Mouse (Mus musculus): ENCODE data around the gene Snrnp27. TPM values are rescaled to one million over a fixed set of nuclear protein-coding genes. Genes with fewer than 3 reads are reported as not detected.
A peak's percentile ranks its signal among the peaks of the same experiment; 100 is the strongest.

The Snrnp27 gene
- total and polyA plus RNA-seq, 2 experiments from 2014 or later, result 43.1 to 112 TPM

GRCm38 (mm10) chr6:86658501-86658900 is 25.8 kb downstream of the Snrnp27 start:
- Histone ChIP-seq H3K4me2 (ENCODE audit: low read depth, low read length, poor library complexity, severe bottlenecking) (no peak overlapping the region), H3K9ac (replicated peaks; ENCODE audit: low read length, poor library complexity, severe bottlenecking) (no peak overlapping the region), H3K27ac (ENCODE audit: low read depth, low read length) (no peak overlapping the region), H3K4me3 (ENCODE audit: low read depth, low read length) (no peak overlapping the region), H3K4me1 (ENCODE audit: insufficient read depth, low read length) (no peaks in the 10 kb centered on the region), H3K9me3 (ENCODE audit: low read length) (no peaks in the 10 kb centered on the region), H3K36me3 (ENCODE audit: insufficient read depth, low read length) (peaks cover 45% of the 10 kb centered on the region), H3K27me3 (ENCODE audit: insufficient read depth, low read length) (no peaks in the 10 kb centered on the region)
- no peak for TF ChIP-seq CTCF (IDR thresholded peaks at IDR 0.05)
- DNase-seq (ENCODE audit: low spot score) (no peak), ATAC-seq (ENCODE audit: low FRiP score) (no peak)
- 80% methylated on average over 3 of the region's 3 CpGs for WGBS

GRCm38 (mm10) chr6:86654270-86654916 is 29.9 kb downstream of the Snrnp27 start:
- 80% methylated on average over 9 of the region's 9 CpGs for WGBS
- TF ChIP-seq CTCF (IDR thresholded peaks at IDR 0.05), result peak; percentile 10; the same call in 1 of the 2 replicates
- H3K27ac ChIP-seq (ENCODE audit: low read depth, low read length), result no peak overlapping the region
- H3K9me3 ChIP-seq (ENCODE audit: low read length), result no peaks in the 10 kb centered on the region
- no peak overlapping the region for H3K4me2 ChIP-seq (ENCODE audit: low read depth, low read length, poor library complexity, severe bottlenecking)
- H3K27me3 ChIP-seq (ENCODE audit: insufficient read depth, low read length), result no peaks in the 10 kb centered on the region
- peaks cover 52% of the 10 kb centered on the region for H3K36me3 ChIP-seq (ENCODE audit: insufficient read depth, low read length)
- no peaks in the 10 kb centered on the region for H3K4me1 ChIP-seq (ENCODE audit: insufficient read depth, low read length)
- H3K4me3 ChIP-seq (ENCODE audit: low read depth, low read length), result no peak overlapping the region
- DNase-seq (ENCODE audit: low spot score) (no peak), ATAC-seq (ENCODE audit: low FRiP score) (no peak)
- H3K9ac ChIP-seq (replicated peaks; ENCODE audit: low read length, poor library complexity, severe bottlenecking), result no peak overlapping the region

- Histone ChIP-seq H3K4me3 (ENCODE audit: low read depth, low read length) (no peak overlapping the region), H3K36me3 (ENCODE audit: insufficient read depth, low read length) (peaks cover 60% of the 10 kb centered on the region), H3K9ac (replicated peaks; ENCODE audit: low read length, poor library complexity, severe bottlenecking) (no peak overlapping the region), H3K4me2 (ENCODE audit: low read depth, low read length, poor library complexity, severe bottlenecking) (no peak overlapping the region), H3K27me3 (ENCODE audit: insufficient read depth, low read length) (no peaks in the 10 kb centered on the region), H3K4me1 (ENCODE audit: insufficient read depth, low read length) (no peaks in the 10 kb centered on the region), H3K9me3 (ENCODE audit: low read length) (no peaks in the 10 kb centered on the region), H3K27ac (ENCODE audit: low read depth, low read length) (no peak overlapping the region)
- DNase-seq (ENCODE audit: low spot score) (no peak), ATAC-seq (ENCODE audit: low FRiP score) (no peak)
- 88% methylated on average over 6 of the region's 6 CpGs for WGBS
- no peak for TF ChIP-seq CTCF (IDR thresholded peaks at IDR 0.05)
Measured at GRCm38 (mm10) chr6:86653026-86653425, 31.3 kb downstream of the Snrnp27 start.

GRCm38 (mm10) chr6:86646143-86646542 is 38.2 kb downstream of the Snrnp27 start:
- H3K9ac ChIP-seq (replicated peaks; ENCODE audit: low read length, poor library complexity, severe bottlenecking), result no peak overlapping the region
- H3K36me3 ChIP-seq (ENCODE audit: insufficient read depth, low read length), result peaks cover 32% of the 10 kb centered on the region
- H3K27me3 ChIP-seq (ENCODE audit: insufficient read depth, low read length), result no peaks in the 10 kb centered on the region
- H3K27ac ChIP-seq (ENCODE audit: low read depth, low read length), result no peak overlapping the region
- H3K4me2 ChIP-seq (ENCODE audit: low read depth, low read length, poor library complexity, severe bottlenecking), result no peak overlapping the region
- H3K9me3 ChIP-seq (ENCODE audit: low read length), result no peaks in the 10 kb centered on the region
- DNase-seq (ENCODE audit: low spot score), result no peak
- whole genome bisulfite sequencing, result 80% methylated on average over 7 of the region's 7 CpGs
- ATAC-seq (ENCODE audit: low FRiP score), result no peak
- H3K4me1 ChIP-seq (ENCODE audit: insufficient read depth, low read length), result no peaks in the 10 kb centered on the region
- H3K4me3 ChIP-seq (ENCODE audit: low read depth, low read length), result no peak overlapping the region
- TF ChIP-seq CTCF (IDR thresholded peaks at IDR 0.05), result no peak

GRCm38 (mm10) chr6:86645551-86645950 is 38.8 kb downstream of the Snrnp27 start:
- WGBS, result 84% methylated on average over 4 of the region's 4 CpGs
- no peak for ATAC-seq (ENCODE audit: low FRiP score)
- H3K4me1 ChIP-seq (ENCODE audit: insufficient read depth, low read length), result no peaks in the 10 kb centered on the region

GRCm38 (mm10) chr6:86644775-86645400 is 39.4 kb downstream of the Snrnp27 start:
- Histone ChIP-seq H3K9ac (replicated peaks; ENCODE audit: low read length, poor library complexity, severe bottlenecking) (no peak overlapping the region), H3K36me3 (ENCODE audit: insufficient read depth, low read length) (peaks cover 19% of the 10 kb centered on the region), H3K4me3 (ENCODE audit: low read depth, low read length) (no peak overlapping the region), H3K9me3 (ENCODE audit: low read length) (no peaks in the 10 kb centered on the region), H3K4me1 (ENCODE audit: insufficient read depth, low read length) (no peaks in the 10 kb centered on the region), H3K27ac (ENCODE audit: low read depth, low read length) (no peak overlapping the region), H3K27me3 (ENCODE audit: insufficient read depth, low read length) (no peaks in the 10 kb centered on the region), H3K4me2 (ENCODE audit: low read depth, low read length, poor library complexity, severe bottlenecking) (no peak overlapping the region)
- ATAC-seq (ENCODE audit: low FRiP score) (no peak), DNase-seq (ENCODE audit: low spot score) (no peak)
- no peak for TF ChIP-seq CTCF (IDR thresholded peaks at IDR 0.05)
- 78% methylated on average over 3 of the region's 3 CpGs for WGBS

More at GRCm38 (mm10) chr6:86645551-86645950, 38.8 kb downstream of the Snrnp27 start:
- no peak for TF ChIP-seq CTCF (IDR thresholded peaks at IDR 0.05)
- H3K4me2 ChIP-seq (ENCODE audit: low read depth, low read length, poor library complexity, severe bottlenecking), result no peak overlapping the region
- no peaks in the 10 kb centered on the region for H3K9me3 ChIP-seq (ENCODE audit: low read length)
- H3K27ac ChIP-seq (ENCODE audit: low read depth, low read length), result no peak overlapping the region
- H3K27me3 ChIP-seq (ENCODE audit: insufficient read depth, low read length), result no peaks in the 10 kb centered on the region
- no peak overlapping the region for H3K4me3 ChIP-seq (ENCODE audit: low read depth, low read length)
- H3K36me3 ChIP-seq (ENCODE audit: insufficient read depth, low read length), result peaks cover 26% of the 10 kb centered on the region
- H3K9ac ChIP-seq (replicated peaks; ENCODE audit: low read length, poor library complexity, severe bottlenecking), result no peak overlapping the region
- no peak for DNase-seq (ENCODE audit: low spot score)

All from midbrain, postnatal 0 days (tissue).